8 mouse cellular contexts compared by ENCODE assay signal in genomic region chr6:125313546-125314230, GRCm38 (mm10). TPM values are rescaled to one million over a fixed set of nuclear protein-coding genes. Genes with fewer than 3 reads are reported as not detected.
DNase-seq lines count a peak whose midpoint lies in the region; ATAC-seq lines count a peak whose summit lies in the region.

Gene Ltbr (minus strand): TSS chr6:125313885.

- WGBS in hindbrain, embryonic 16.5 days: 4% methylated on average over 37 of the region's 46 CpGs
- under 1% methylated on average over 37 of the region's 46 CpGs for WGBS in limb, embryonic 11.5 days
- WGBS in midbrain, embryonic 11.5 days: 3% methylated on average over 43 of the region's 46 CpGs

- H3K4me1 ChIP-seq in hindbrain, embryonic 16.5 days (ENCODE audit: control insufficient read depth, insufficient read depth, low read depth, low read length): peaks cover 14% of the 10 kb centered on the region; the same call in 1 of the 2 replicates
- peaks cover 16% of the 10 kb centered on the region for H3K4me1 ChIP-seq in limb, embryonic 11.5 days (ENCODE audit: control insufficient read depth, insufficient read depth, low read length)
- peaks cover 21% of the 10 kb centered on the region for H3K4me1 ChIP-seq in midbrain, embryonic 11.5 days (ENCODE audit: control insufficient read depth, insufficient read depth, low read length)

- H3K9me3 ChIP-seq in hindbrain, embryonic 16.5 days (ENCODE audit: control insufficient read depth, low read length): no peaks in the 10 kb centered on the region
- no peaks in the 10 kb centered on the region for H3K9me3 ChIP-seq in limb, embryonic 11.5 days (ENCODE audit: control insufficient read depth, low read length)
- H3K9me3 ChIP-seq in midbrain, embryonic 11.5 days (ENCODE audit: control insufficient read depth, low read length): no peaks in the 10 kb centered on the region

- H3K4me3 ChIP-seq in hindbrain, embryonic 16.5 days (ENCODE audit: low read length): peak within 1 kb of the TSS; percentile 37
- peak within 1 kb of the TSS; percentile 49 for H3K4me3 ChIP-seq in limb, embryonic 11.5 days (ENCODE audit: low read depth, low read length)
- H3K4me3 ChIP-seq in midbrain, embryonic 11.5 days (ENCODE audit: low read depth, low read length): peak within 1 kb of the TSS; percentile 37

- DNase-seq in adrenal gland, adult (ENCODE audit: inconsistent age in 2 of 2, low spot score in 1 of 2): peak; percentile 92 to 97
- DNase-seq in cerebellum, postnatal 25 days: peak; percentile 48 to 78
- DNase-seq in gastrocnemius, postnatal 10 days: peak; percentile 88
- peak; percentile 82 for DNase-seq in limb, embryonic 11.5 days (ENCODE audit: low spot score)
- peak; percentile 96 for DNase-seq in midbrain, embryonic 11.5 days (ENCODE audit: low spot score, missing footprints)
- DNase-seq in right cerebral cortex, postnatal 36 days (ENCODE audit: low spot score in 2 of 2): peak; percentile 13 to 21

- H3K4me2 ChIP-seq in hindbrain, embryonic 16.5 days (ENCODE audit: low read length): peak within 1 kb of the TSS; percentile 56
- peak within 1 kb of the TSS; percentile 76 for H3K4me2 ChIP-seq in limb, embryonic 11.5 days (ENCODE audit: low read depth, severe bottlenecking)
- peak within 1 kb of the TSS; percentile 48 for H3K4me2 ChIP-seq in midbrain, embryonic 11.5 days

- no peaks in the 10 kb centered on the region for H3K27me3 ChIP-seq in hindbrain, embryonic 16.5 days (replicated peaks; ENCODE audit: control insufficient read depth, insufficient read depth, low read length)
- H3K27me3 ChIP-seq in limb, embryonic 11.5 days (ENCODE audit: control insufficient read depth, insufficient read depth, low read length): no peaks in the 10 kb centered on the region
- H3K27me3 ChIP-seq in midbrain, embryonic 11.5 days (ENCODE audit: control insufficient read depth, insufficient read depth, low read length): no peaks in the 10 kb centered on the region

- peak within 1 kb of the TSS; percentile 65 for H3K9ac ChIP-seq in hindbrain, embryonic 16.5 days (ENCODE audit: low read depth, low read length)
- H3K9ac ChIP-seq in limb, embryonic 11.5 days (ENCODE audit: low read length): peak within 1 kb of the TSS; percentile 87
- peak within 1 kb of the TSS; percentile 81 for H3K9ac ChIP-seq in midbrain, embryonic 11.5 days (ENCODE audit: low read length)

- ATAC-seq in hindbrain, embryonic 16.5 days: peak; percentile 78
- peak; percentile 82 for ATAC-seq in limb, embryonic 11.5 days (ENCODE audit: insufficient number of reproducible peaks, low FRiP score, low TSS enrichment, low read depth)
- peak; percentile 77 for ATAC-seq in midbrain, embryonic 11.5 days (ENCODE audit: low FRiP score)
- no peak for ATAC-seq in activated CD4-positive, CD25-positive, alpha-beta regulatory T cell, adult 4 months

- no peaks in the 10 kb centered on the region for H3K36me3 ChIP-seq in hindbrain, embryonic 16.5 days (ENCODE audit: control insufficient read depth, insufficient read depth, low read length)
- H3K36me3 ChIP-seq in limb, embryonic 11.5 days (ENCODE audit: control insufficient read depth, insufficient read depth, low read length): peaks cover 2% of the 10 kb centered on the region; the same call in 1 of the 2 replicates
- no peaks in the 10 kb centered on the region for H3K36me3 ChIP-seq in midbrain, embryonic 11.5 days (ENCODE audit: control insufficient read depth, insufficient read depth, low read length)

- H3K27ac ChIP-seq in hindbrain, embryonic 16.5 days (ENCODE audit: low read depth, low read length): no peak within 1 kb of the TSS
- peak within 1 kb of the TSS; percentile 77; the same call in 1 of the 2 replicates for H3K27ac ChIP-seq in limb, embryonic 11.5 days (replicated peaks; ENCODE audit: low read depth, low read length)
- no peak within 1 kb of the TSS for H3K27ac ChIP-seq in midbrain, embryonic 11.5 days (ENCODE audit: low read depth, low read length)

RNA-seq across cellular contexts. Expression of gene Ltbr, which starts in this region (rescaled TPM):
- 10 to 100 TPM; 34.0 to 36.1 TPM for total RNA-seq in gastrocnemius, postnatal 10 days (2021)
- polyA plus RNA-seq in hindbrain, embryonic 16.5 days (2015; fragmentation: Nextera tagmentation; extraction: Ambion mirVana): 16.4 and 18.7 TPM in 2 replicates
- polyA plus RNA-seq in limb, embryonic 11.5 days (2014; fragmentation: Nextera tagmentation; extraction: Ambion mirVana): 34.5 and 36.6 TPM in 2 replicates
- polyA plus RNA-seq in midbrain, embryonic 11.5 days (2014; fragmentation: Nextera tagmentation; extraction: Ambion mirVana): 18.0 and 19.7 TPM in 2 replicates
- polyA plus RNA-seq in activated CD4-positive, CD25-positive, alpha-beta regulatory T cell, adult 4 months (2017; shearing (Covaris generic)): not detected

Comparison
In these comparisons a context has a peak if more than half of its experiments do, and no peak if none do; other contexts are left out.
1. RNA of gene Ltbr (polyA plus RNA-seq): 34.5 to 36.6 TPM in limb, embryonic 11.5 days, 18.0 to 19.7 TPM in midbrain, embryonic 11.5 days and 16.4 to 18.7 TPM in hindbrain, embryonic 16.5 days; not detected in activated CD4-positive, CD25-positive, alpha-beta regulatory T cell, adult 4 months; every median in the first group is over 10 times any median in the second.
2. DNase-seq: peak in every context shown above with its lines; median percentile 96 in midbrain, embryonic 11.5 days; 94 in adrenal gland, adult; 88 in gastrocnemius, postnatal 10 days; 82 in limb, embryonic 11.5 days; 63 in cerebellum, postnatal 25 days; 17 in right cerebral cortex, postnatal 36 days.
3. Peak in every context shown above with its lines, with median percentiles within 50 percentile points of each other: H3K4me2 ChIP-seq, H3K4me3 ChIP-seq and H3K9ac ChIP-seq.